Mouse (Mus musculus) spleen, postnatal 4 days (tissue): Measurements from ENCODE around the gene Ddhd1.
"Not testable (repeated sequence)": the region's sequence is repeated elsewhere in the genome, so short reads cannot be mapped to it uniquely, and the experiment has no call there.

ENCODE experiments used
- DNase-seq, 2 experiments: peaks; one replicate each; pipeline ENCODE4 v3.0.0; 2022; ENCODE audit warnings: low spot score in 2 of 2

Ddhd1 gene

GRCm38 (mm10) chr14:45580923-45581827 lies 76.8 kb downstream of the Ddhd1 start:
- DNase-seq, result not testable (repeated sequence)

DNA sequence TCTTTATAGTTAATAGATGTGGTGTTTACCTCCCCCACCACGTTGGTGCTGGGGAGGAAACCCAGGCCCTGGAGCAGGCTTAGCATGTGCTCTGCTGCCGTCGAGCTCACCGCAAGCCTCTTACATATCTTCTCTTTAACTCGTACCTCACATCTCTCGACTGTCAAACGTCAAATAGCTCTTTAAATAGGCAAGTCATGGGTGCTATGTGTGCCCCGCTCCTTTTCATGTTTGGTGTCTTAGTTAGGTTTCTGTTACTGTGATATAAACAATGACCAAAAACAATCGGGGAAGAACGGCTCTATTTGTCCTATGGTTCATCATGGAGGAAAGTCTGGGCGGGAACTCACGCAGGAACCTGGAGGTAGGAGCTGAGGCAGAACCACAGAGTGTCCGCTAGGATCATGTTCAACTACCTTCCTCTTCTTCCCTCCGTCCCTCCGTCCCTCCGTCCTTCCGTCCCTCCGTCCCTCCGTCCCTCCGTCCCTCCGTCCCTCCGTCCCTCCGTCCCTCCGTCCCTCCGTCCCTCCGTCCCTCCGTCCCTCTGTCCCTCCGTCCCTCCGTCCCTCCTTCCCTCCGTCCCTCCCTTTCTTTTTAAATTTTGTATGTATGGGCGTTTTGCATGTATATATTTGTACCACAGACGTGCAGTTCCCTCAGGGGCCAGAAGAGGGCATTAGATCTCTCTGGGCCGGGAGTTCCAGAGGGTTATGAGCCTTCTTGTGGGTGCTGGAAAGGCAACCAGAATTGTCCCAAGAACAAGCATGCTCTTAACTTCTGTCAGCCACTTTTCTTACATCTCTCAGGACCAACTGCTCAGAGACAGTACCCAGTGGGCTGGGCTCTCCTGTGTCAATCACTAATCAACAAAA lies 91.6 kb downstream of the Ddhd1 start:
- DNase-seq, result peak; percentile 57 to 83

DNA sequence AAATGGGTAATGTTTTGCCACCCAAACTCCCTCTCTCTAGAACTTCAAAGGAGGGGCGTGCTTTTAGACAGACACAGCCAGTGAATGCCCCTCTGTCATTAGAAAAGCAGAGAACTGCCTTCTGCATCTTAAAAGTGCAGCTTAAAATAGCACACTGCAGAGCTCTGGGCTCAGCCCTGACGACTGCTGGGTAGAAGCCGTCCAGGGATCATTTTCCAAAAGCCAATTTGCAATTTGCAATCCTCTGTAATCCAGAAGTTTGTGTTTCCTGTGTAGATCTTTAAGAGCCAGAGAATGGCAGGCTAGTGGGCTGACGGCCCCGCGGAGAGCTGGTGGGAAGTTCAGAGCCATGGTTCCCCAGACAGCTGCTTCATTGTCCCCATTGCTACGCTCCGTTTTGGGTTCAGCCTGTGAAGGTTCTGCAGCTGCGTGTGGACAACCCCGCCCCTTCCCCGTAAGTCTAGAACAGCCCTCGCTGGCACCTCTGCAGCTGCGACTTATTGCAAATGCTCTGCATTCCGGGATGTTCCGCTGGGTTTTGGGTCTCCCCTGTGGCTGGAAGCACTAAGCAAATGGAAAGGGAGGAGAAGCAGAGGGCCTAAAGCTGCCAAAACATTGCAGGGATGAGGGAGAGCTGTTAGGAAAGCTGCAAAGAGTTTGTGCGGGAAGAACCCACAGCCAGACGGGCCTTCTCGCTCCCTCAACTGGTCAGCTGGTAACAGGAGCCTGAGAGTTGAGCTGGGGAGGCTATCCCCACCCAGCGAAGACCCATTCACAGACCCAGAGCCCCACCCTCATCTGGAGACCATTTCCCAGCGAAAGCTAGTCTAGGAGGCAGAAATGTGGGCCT lies 92.5 kb downstream of the Ddhd1 start:
- DNase-seq, result no peak

DNA sequence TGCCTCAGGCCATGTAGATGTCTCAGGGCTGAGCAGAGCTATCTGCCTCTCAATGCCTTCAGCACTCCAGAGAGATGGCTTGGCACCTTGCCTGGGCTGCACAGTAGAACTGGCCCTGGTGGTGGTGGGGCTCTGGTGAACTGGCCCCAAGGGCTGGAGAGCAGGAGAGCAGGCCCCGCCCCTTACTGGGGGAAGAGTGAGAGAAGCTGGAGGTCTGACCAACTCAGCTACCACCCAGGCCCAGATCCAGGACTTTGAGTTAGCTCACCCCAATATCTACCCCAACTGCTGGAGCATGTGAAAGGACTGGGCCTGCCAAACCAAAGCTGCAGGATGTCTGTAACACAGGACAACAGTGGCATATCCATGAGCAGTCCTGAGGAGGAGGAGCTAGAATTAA lies 94.4 kb downstream of the Ddhd1 start:
- no peak for DNase-seq

DNA sequence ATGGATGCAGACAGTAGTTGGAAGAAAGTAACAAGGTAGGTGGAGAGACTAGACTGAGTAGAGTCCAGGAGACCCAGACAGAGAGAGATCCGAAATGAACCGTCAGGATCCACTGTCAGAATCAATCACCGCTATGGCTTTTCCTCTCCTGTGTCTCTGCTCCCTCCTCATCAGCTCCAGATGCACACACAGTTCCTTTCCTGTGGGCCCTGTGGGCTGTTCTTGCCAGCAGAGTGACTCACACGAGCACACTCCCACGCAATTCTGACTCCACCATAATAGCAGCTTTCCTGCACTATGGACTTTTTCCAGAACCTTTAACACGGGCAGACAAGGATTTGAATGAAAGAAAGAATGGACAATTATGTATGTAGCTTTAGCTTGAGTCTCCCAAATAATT lies 96.3 kb downstream of the Ddhd1 start:
- DNase-seq, result no peak

GRCm38 (mm10) chr14:45559018-45559417 lies 98.9 kb downstream of the Ddhd1 start:
- no peak for DNase-seq

- DNase-seq, result no peak
These were observed 103.6 kb downstream of the Ddhd1 start for GRCm38 (mm10) chr14:45554336-45554735.

DNA sequence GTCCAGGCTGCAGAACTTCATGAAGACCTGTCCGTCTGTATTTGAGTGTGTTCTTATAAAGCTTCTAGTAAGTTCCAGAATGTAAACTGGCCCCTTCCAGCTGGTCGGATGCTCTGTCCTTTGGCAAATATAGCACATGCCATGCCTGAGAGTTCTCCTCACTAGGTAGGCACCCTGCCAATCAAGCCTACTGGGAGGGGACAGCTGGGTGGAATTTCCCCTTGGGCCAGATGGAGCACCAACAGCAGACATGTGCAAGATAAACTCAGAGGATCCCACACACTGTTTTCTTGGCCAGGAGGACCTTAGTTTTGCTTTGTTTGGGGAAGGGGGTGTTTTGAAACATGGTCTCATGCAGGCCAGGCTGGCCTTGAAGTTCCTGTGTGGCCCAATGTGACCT lies 104.1 kb downstream of the Ddhd1 start:
- DNase-seq, result no peak

- no peak for DNase-seq
These were observed 105.5 kb downstream of the Ddhd1 start for GRCm38 (mm10) chr14:45552431-45552830.

GRCm38 (mm10) chr14:45551121-45551768 lies 106.7 kb downstream of the Ddhd1 start:
- peak; percentile 19 to 64 for DNase-seq

- DNase-seq, result no peak
These were observed 107.8 kb downstream of the Ddhd1 start for GRCm38 (mm10) chr14:45550010-45550647.

DNA sequence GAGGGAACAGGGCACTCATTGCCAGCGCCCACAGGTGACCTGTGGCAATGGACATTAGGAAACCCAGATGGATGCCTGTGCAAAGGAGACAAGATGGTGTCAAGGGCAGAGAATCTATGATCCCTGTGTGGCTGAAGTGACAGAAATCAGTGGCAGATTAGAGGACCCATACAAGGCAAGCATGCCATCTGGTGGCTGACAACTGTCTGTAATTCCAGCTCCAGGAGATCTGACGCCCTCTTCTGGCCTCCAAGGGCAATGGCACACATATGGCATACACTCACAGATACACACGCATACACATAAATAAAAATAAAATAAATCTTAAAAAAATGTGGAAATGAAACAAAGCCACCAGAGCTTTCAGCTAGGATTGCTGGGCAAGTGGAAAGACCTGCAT lies 109.8 kb downstream of the Ddhd1 start:
- no peak for DNase-seq

- DNase-seq, result no peak
These were observed 113.0 kb downstream of the Ddhd1 start for GRCm38 (mm10) chr14:45544905-45545304.

DNA sequence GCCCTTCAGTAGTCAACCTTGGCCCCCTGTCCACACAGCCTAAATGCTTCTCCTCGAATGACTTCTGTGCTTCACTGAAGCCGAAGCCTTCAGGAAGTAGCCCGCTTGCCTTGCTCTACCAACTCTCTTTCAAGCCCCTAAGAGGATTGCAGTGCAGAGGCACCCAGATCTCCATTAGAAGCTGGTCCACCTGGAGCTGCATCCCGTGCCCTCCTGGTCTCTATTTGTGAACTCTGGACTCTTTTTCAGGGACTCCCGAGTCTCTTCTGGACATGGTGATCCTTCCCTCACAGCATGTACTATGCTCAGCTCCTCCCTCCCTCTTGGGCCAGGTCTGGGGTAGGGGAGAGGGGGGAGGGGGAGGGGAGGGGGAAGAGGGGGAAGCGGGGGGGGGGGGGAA lies 113.9 kb downstream of the Ddhd1 start:
- DNase-seq, result no peak

- DNase-seq, result peak; percentile 20 to 65
These were observed 118.1 kb downstream of the Ddhd1 start for GRCm38 (mm10) chr14:45539659-45540468.
